Mouse (Mus musculus) forelimb bud, embryonic 11.5 days (tissue): ENCODE measurements around the gene Fgfrl1.

Experiments used
- DNase-seq: peaks from one replicate; pipeline ENCODE4 v3.0.0-alpha.2; 2012; ENCODE audit warnings: low read depth, low spot score

The Fgfrl1 gene

DNA sequence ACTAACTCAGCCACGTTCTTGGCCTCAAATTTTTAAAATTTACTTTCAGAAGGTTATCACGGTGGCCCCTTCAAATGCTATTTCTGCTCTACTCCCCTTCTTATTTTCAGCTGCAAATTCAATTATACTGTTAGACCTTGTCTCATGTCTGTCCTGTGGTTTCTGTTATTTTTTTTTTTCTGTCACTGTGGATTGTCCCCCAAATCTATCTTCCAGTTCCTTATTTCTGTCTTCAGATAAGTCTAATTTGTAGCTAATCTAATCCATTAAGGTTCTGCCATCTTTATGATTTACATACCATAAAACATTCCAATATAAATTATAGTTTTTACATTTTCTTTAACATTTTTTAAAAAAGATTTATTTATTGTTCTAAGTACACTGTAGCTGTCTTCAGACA lies 24.8 kb upstream of the Fgfrl1 start:
- no peak for DNase-seq

GRCm38 (mm10) chr5:108668387-108668932 lies 23.7 kb upstream of the Fgfrl1 start:
- DNase-seq = no peak

- DNase-seq = peak; percentile 83
Measured at GRCm38 (mm10) chr5:108668977-108669936, 22.9 kb upstream of the Fgfrl1 start, which contains the start of gene Dgkq. Gene Dgkq (minus strand): TSS chr5:108669672.

DNA sequence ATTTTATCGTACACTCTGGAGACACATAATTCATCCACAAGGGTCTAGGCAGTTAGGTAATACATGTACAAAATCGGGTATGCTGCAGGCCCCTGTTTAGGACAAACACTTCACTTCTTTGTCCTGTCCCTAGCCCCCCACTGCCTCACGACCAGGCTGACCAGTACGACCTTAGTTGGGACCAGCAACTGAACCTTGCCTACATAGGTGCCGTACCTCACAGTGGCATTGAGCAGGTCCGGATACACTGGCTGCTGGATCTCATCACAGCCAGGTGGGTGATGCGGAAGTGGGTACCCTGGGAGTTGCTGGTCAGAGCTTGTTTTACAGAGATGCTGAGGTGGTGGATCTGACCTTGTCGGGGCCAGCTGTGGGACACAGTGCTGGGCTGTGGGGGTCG lies 22.2 kb upstream of the Fgfrl1 start:
- no peak for DNase-seq

- DNase-seq = no peak
Measured at GRCm38 (mm10) chr5:108670785-108671184, 21.4 kb upstream of the Fgfrl1 start.

- no peak for DNase-seq
Measured at GRCm38 (mm10) chr5:108671757-108672156, 20.4 kb upstream of the Fgfrl1 start.

GRCm38 (mm10) chr5:108674624-108675023 lies 17.6 kb upstream of the Fgfrl1 start:
- DNase-seq = no peak

- no peak for DNase-seq
Measured at GRCm38 (mm10) chr5:108675251-108675816, 16.8 kb upstream of the Fgfrl1 start, which contains the start of gene Slc26a1. Gene Slc26a1 (minus strand): TSS chr5:108675569.

- DNase-seq = no peak
Measured at GRCm38 (mm10) chr5:108676772-108677498, 15.2 kb upstream of the Fgfrl1 start.

DNA sequence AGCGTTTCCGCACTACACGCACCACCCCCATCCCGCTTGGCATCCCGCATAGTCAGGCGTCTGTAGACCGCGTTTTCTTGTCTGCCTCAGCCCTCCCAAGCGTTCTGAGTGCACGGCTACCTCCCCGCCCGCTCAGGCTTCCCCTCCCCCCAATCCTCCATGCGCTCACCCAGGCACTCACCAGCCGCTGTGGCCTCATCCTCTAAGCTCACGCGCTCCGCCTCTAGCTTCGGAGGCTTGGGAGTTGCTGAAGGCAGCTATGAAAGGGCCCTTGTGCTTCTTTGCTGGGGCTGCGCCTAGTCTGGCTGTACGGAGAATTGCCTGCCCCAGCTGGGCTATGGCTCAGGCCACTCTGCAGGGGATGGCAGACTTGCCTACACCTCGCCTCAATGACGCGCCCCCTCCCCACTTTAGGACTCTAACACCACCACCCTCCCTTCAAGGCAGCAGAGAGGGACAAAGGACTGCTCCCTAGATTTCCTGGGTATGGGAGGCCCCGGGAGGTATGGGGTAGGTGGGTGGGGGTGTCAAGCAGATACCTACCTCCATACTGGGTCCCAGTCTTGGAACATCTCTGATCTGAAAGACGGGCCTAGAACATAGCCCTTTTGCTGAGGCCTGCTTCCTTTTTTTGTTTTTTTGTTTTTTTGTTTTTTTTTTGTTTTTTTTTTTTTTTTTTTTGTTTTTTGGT lies 14.4 kb upstream of the Fgfrl1 start:
- peak; percentile 74 for DNase-seq

DNA sequence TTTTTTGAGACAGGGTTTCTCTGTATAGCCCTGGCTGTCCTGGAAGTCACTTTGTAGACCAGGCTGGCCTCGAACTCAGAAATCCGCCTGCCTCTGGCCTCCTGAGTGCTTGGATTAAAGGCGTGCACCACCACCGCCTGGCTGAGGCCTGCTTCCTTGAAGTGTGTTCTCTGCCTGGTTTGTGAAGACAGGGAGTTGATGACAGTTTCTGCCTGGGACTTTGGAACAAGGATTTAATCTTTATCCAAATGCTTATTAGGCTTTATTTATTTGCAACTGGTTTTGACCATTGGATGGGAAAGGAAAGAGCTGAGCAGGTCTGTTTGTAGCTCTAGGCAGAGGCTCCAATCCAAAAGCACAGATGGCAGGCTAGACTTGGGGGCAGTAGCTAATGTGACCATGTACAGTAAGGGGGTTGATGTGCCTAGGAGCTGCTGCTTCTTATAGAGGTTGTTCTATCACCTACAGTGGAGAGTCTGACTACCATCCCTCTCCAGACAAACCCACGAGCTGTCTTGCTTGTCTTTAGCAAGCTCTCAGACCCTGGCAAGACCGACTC lies 13.8 kb upstream of the Fgfrl1 start:
- no peak for DNase-seq

- no peak for DNase-seq
Measured at GRCm38 (mm10) chr5:108679909-108680308, 12.3 kb upstream of the Fgfrl1 start.

- no peak for DNase-seq
Measured at GRCm38 (mm10) chr5:108680871-108681270, 11.3 kb upstream of the Fgfrl1 start.

DNA sequence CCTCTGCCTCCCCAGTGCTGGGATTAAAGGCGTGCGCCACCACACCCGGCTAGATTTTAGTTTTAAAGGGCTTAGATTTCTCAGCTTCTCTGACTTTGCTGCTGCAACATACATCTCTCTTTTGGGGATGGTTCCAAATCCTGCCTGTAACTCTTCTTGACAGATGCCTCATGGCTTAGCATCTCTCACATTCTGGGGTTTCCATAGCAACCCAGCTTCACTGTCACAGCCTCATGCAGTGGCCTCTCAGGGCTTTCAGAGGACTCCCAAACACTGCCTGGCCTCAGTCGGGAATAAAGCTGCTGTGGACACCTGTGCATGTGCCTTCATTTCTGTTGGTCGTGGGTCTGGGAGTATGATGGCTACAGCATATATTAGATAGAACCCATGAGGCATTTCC lies 3.1 kb upstream of the Fgfrl1 start:
- DNase-seq = no peak

DNA sequence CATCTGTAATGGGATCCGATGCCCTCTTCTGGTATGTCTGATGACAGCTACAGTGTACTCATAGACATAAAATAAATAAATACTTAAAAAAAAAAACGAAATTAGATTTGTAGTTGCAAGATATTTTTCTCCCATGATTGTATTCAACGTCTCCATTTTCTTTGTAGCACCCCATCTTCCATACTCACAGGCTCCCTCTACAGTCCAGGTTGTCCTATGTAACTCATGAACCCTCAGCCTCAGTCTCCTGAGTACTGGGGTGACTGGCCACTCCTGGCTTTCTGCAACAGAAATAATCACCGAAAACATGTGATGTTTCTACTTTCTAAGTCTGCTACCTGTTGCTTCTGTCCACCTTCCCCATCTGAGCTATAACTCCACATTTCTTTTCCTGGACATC lies 1.0 kb upstream of the Fgfrl1 start:
- no peak for DNase-seq

GRCm38 (mm10) chr5:108693872-108694288 lies 1.7 kb downstream of the Fgfrl1 start:
- DNase-seq = peak; percentile 91

- DNase-seq = peak; percentile 23
Measured at GRCm38 (mm10) chr5:108694352-108695261, 2.4 kb downstream of the Fgfrl1 start.

GRCm38 (mm10) chr5:108695861-108696260 lies 3.7 kb downstream of the Fgfrl1 start:
- DNase-seq = no peak

GRCm38 (mm10) chr5:108696542-108696941 lies 4.4 kb downstream of the Fgfrl1 start:
- no peak for DNase-seq

- DNase-seq = peak; percentile 62
Measured at GRCm38 (mm10) chr5:108697341-108697753, 5.2 kb downstream of the Fgfrl1 start.
